Mouse (Mus musculus) limb, embryonic 11.5 days (tissue): ENCODE measurements at regions not wholly inside any gene's neighbourhood (a gene's known extent, or its start where the extent isn't known, plus 50 kb on each side); places are given as distances from the start of the nearest gene placed in this dataset.

Experiments used
- ATAC-seq: fragments of 200-750 bp; cut with Nextera tagmentation; 2 replicates; pipeline ENCODE4 v1.8.0; 2017; ENCODE audit warnings: low read depth; ENCODE audit not compliant: insufficient number of reproducible peaks, low FRiP score, low TSS enrichment
- DNase-seq: peaks from one replicate; pipeline ENCODE4 v3.0.0-alpha.2; 2015; ENCODE audit warnings: low spot score
- H3K27ac ChIP-seq: fragments of 300-500 bp; sonication (generic); replicated peaks from 2 replicates; pipeline ENCODE4 v1.5.1; 2014; ENCODE audit warnings: low read depth, mild to moderate bottlenecking, low read length
- H3K27me3 ChIP-seq: fragments of 300-500 bp; sonication (generic); 2 replicates; pipeline ENCODE4 v1.6.1; 2014; ENCODE audit warnings: mild to moderate bottlenecking, low read length, mixed read lengths; ENCODE audit not compliant: control insufficient read depth, insufficient read depth
- H3K36me3 ChIP-seq: fragments of 300-500 bp; sonication (generic); 2 replicates; pipeline ENCODE4 v1.6.1; 2014; ENCODE audit warnings: mild to moderate bottlenecking, low read length, moderate library complexity, mixed read lengths; ENCODE audit not compliant: control insufficient read depth, insufficient read depth
- H3K4me1 ChIP-seq: fragments of 300-500 bp; sonication (generic); 2 replicates; pipeline ENCODE4 v1.6.1; 2014; ENCODE audit warnings: low read length, mixed read lengths; ENCODE audit not compliant: control insufficient read depth, insufficient read depth
- H3K4me2 ChIP-seq: fragments of 300-500 bp; sonication (generic); 2 replicates; pipeline ENCODE4 v1.6.1; 2014; ENCODE audit warnings: low read depth, mild to moderate bottlenecking, moderate library complexity; ENCODE audit not compliant: severe bottlenecking
- H3K4me3 ChIP-seq: fragments of 300-500 bp; sonication (generic); 2 replicates; pipeline ENCODE4 v1.5.1; 2014; ENCODE audit warnings: low read depth, low read length
- H3K9ac ChIP-seq: fragments of 300-500 bp; sonication (generic); 2 replicates; pipeline ENCODE4 v1.6.1; 2014; ENCODE audit warnings: mild to moderate bottlenecking, low read length
- H3K9me3 ChIP-seq: fragments of 300-500 bp; sonication (generic); 2 replicates; pipeline ENCODE4 v1.6.1; 2016; ENCODE audit warnings: low read length; ENCODE audit not compliant: control insufficient read depth
- WGBS: fragments of 180-500 bp; shearing (Covaris S2); extraction: QIAGEN DNeasy Blood & Tissue Kit; methylation state at CpG from one replicate; pipeline ENCODE4 v1.1.7; 2014; 5-methylcytosine and 5-hydroxymethylcytosine counted together

DNA sequence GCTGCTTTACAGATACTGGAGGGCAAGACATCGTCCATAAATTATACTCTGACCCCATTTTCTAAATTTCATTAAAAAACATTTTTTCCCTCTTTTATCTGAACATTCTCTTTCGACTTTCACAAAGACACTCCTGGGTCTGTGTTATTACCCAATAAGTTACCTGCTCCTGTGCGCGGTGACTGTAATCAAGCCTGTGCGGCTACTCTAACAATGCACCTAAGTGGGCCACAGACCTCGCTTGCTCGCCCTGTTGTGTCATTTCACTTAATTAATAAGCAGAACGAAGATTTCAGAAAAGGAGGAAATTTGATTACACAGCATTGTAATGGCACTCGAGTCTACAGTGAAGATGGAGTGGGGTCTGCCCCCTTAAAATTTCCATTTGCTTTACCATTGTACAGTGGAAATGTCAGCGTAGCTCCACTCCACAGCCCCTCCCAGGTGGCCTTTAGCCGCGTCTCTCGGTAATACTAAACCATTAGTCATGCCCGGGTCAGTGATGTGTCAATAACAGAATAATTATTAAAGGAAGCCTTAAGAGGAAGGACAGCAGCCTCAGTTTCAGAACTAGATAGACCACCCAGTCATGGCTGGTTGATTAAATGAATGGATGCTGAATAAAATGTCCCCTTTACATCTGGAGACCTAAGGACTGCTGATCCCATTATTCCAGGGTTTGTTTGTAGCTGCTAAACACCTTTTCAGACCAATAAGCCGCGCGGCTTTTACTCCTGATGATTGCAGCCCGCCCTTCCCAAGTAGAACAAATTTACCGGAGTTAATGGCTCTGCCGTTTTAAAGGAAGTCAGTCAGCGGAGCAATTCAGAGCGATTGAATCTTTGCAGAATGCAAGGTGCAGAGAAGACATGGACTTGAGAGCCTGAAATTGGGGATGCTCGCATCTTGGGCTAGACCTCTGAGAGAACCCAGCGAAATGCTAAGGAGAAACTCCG lies 194.5 kb upstream of the Creb1 start:
- no peak overlapping the region for H3K27ac ChIP-seq
- ATAC-seq (no peak), DNase-seq (no peak)
- no peak overlapping the region for H3K4me3 ChIP-seq
- WGBS = 68% methylated on average over 25 of the region's 25 CpGs
- H3K36me3 ChIP-seq = no peaks in the 10 kb centered on the region
- no peaks in the 10 kb centered on the region for H3K27me3 ChIP-seq
- no peak overlapping the region for H3K4me2 ChIP-seq
- no peaks in the 10 kb centered on the region for H3K4me1 ChIP-seq
- no peak overlapping the region for H3K9ac ChIP-seq
- H3K9me3 ChIP-seq = no peaks in the 10 kb centered on the region

DNA sequence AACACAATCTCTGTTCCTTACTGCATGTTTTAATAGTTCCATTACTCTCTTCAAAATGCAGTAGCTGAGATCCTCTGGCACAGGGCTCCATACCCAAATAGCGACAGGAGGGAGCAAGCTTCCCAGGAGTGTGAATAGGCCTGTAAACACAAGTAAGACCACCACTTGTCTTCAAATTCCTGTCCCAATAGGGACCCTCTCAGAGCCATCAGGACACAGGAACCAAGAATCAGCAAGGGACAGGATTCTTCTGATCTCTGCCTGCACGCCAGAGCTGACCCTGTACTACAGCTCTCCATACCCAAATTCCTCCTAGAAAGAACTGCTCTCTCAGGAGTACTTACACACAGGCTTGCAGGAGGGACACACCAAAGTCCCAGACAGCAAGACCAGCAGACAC lies 200.9 kb upstream of the Creb1 start:
- no peak for ATAC-seq
- H3K27me3 ChIP-seq = no peaks in the 10 kb centered on the region
- DNase-seq = no peak
- H3K9ac ChIP-seq = no peak overlapping the region
- no peaks in the 10 kb centered on the region for H3K36me3 ChIP-seq
- WGBS = 82% methylated on average over 2 of the region's 2 CpGs
- H3K4me1 ChIP-seq = no peaks in the 10 kb centered on the region
- H3K4me3 ChIP-seq = no peak overlapping the region
- no peak overlapping the region for H3K4me2 ChIP-seq
- H3K9me3 ChIP-seq = no peaks in the 10 kb centered on the region
- H3K27ac ChIP-seq = no peak overlapping the region

DNA sequence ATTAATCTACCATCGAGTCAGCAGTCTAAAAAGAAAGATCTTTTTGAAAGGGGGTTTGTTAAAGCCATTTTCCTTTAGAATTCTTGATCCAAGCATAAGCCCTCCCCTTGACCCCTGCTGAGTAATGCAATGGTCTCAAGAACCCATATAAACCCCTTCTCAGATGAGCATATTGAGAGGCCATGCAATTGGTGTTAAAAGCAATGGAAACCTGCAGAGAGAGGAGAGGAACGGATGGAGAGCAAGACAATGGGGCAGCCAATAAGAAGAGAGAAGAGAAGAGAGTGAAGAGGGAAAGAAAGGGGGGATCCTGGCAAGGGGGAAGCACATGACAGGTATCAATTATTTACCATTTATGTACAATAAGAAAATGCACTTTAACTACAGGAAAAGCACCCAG lies 201.7 kb upstream of the Creb1 start:
- 52% methylated on average over 2 of the region's 2 CpGs for WGBS
- no peak overlapping the region for H3K4me2 ChIP-seq
- ATAC-seq = no peak

DNA sequence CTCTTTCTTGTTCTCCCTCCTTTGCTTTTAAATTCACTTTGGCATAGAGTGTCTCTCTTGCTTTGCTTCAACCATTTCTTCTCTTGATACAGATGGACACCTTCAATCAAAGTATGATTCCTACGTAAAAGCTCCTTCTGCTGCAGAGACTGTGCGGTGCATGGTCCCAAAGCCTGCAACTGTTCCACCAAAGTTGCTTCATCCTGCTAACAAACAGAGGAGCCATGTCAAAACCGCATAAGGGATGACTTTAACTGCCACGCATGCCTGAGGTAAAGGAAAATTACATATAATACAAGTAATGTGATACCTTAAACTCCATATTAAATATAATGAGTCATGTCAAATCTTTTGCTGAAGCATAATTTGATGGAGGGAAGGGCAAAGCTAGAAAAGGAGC lies 200.1 kb upstream of the Klf7 start:
- no peak overlapping the region for H3K4me3 ChIP-seq
- no peak overlapping the region for H3K9ac ChIP-seq
- no peaks in the 10 kb centered on the region for H3K27me3 ChIP-seq
- ATAC-seq (no peak), DNase-seq (no peak)
- 90% methylated on average over 4 of the region's 4 CpGs for WGBS
- no peaks in the 10 kb centered on the region for H3K4me1 ChIP-seq
- H3K9me3 ChIP-seq = no peaks in the 10 kb centered on the region
- no peaks in the 10 kb centered on the region for H3K36me3 ChIP-seq
- no peak overlapping the region for H3K4me2 ChIP-seq
- no peak overlapping the region for H3K27ac ChIP-seq

More for the DNA sequence above, 201.7 kb upstream of the Creb1 start:
- no peaks in the 10 kb centered on the region for H3K27me3 ChIP-seq
- no peaks in the 10 kb centered on the region for H3K4me1 ChIP-seq
- no peak for DNase-seq
- no peak overlapping the region for H3K4me3 ChIP-seq
- no peak overlapping the region for H3K27ac ChIP-seq
- H3K9me3 ChIP-seq = no peaks in the 10 kb centered on the region
- no peak overlapping the region for H3K9ac ChIP-seq
- H3K36me3 ChIP-seq = no peaks in the 10 kb centered on the region

DNA sequence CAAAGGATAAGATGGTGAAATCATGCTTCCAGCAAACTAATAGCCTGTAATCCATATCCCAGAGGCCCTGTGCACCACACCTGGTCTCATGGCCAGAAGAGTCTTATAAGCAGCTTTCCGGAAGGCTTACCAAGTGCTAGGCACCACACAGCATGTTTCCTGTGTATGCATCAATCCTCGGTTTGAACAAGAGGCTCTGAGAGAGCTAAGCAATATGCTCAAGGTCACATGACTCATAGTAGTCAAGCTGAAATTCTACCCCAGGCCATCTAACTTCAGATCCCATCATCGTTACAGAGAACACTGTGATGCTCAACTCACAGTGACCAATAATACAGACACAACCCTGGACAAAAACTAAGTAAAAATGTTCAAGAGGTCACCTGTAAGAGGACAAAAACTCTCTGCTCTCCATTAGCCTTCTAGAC lies 197.1 kb upstream of the Klf7 start:
- no peak overlapping the region for H3K4me3 ChIP-seq
- 75% methylated on average over 3 of the region's 3 CpGs for WGBS
- ATAC-seq = no peak
- H3K9me3 ChIP-seq = no peaks in the 10 kb centered on the region
- H3K27ac ChIP-seq = no peak overlapping the region
- no peak for DNase-seq
- no peak overlapping the region for H3K4me2 ChIP-seq
- no peaks in the 10 kb centered on the region for H3K27me3 ChIP-seq
- H3K36me3 ChIP-seq = no peaks in the 10 kb centered on the region
- H3K9ac ChIP-seq = no peak overlapping the region
- H3K4me1 ChIP-seq = no peaks in the 10 kb centered on the region

DNA sequence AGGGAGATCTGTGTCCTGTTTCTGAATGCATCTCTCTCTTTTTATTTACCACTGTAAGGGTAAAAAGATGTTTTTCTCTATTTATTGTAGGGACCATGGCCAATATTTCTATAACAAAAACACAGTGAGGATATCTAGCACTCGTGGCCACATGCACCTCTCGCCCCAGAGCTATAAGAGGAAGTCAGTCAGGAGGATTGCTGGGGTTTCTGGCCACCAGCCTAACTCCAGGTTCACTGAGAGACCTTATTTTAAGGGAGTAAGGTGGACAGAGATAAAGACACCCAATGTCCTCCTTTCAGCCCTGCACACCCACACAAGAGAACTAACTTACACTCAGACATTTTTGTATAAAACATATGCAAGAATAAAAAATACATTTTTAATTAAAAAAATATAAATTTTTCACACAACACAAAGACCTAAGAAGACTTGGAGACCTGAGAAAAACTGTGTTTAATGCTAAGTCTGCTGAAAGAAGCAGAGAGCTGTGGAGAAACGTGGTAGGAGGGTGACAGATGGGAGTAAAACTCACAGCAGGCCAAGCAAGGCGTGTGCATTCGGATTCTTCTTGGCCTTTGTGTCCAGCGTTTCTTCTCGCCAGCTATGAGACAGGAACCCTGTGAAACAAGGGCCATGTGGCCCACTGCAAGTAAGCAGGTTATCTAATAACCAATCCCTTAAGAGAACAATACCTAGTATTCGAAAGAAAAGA lies 196.5 kb upstream of the Klf7 start:
- no peak for ATAC-seq
- no peaks in the 10 kb centered on the region for H3K36me3 ChIP-seq
- H3K27ac ChIP-seq = no peak overlapping the region
- no peak overlapping the region for H3K9ac ChIP-seq
- H3K4me3 ChIP-seq = no peak overlapping the region
- H3K4me1 ChIP-seq = no peaks in the 10 kb centered on the region
- no peaks in the 10 kb centered on the region for H3K27me3 ChIP-seq
- WGBS = 86% methylated on average over 8 of the region's 8 CpGs
- no peak for DNase-seq
- H3K9me3 ChIP-seq = no peaks in the 10 kb centered on the region
- H3K4me2 ChIP-seq = no peak overlapping the region

DNA sequence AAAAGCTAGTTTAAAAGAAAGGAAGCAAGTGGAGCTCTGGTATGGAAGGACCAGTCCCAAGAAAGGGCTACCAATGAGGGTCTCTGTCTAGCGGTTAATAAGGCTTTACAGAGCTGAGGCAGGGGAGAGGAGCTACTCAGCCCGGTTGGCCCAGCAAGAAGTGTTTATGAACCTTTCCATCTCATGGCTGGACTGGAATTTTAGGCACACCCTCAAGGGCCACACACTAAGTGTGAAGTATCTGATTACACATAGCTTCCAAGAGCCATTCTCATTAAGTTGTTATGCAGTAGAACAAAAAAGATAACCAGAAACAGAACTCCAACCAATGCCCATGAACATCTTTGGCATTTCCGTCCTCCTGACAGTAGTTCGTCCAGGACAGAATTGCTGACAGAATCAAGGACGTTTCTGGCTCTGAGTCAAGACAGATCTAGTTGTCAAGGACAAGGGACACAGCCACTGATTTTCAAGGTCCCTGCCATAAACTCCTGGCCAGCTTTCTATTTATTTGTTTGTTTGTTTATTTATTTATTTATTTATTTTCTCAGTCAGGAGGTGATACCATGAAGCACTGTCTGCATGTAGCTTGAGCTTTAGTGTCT lies 195.1 kb upstream of the Klf7 start:
- H3K27me3 ChIP-seq = no peaks in the 10 kb centered on the region
- H3K9me3 ChIP-seq = no peaks in the 10 kb centered on the region
- no peak overlapping the region for H3K4me2 ChIP-seq
- WGBS = 64% methylated on average over 5 of the region's 5 CpGs
- H3K36me3 ChIP-seq = no peaks in the 10 kb centered on the region
- no peak overlapping the region for H3K4me3 ChIP-seq
- no peak overlapping the region for H3K9ac ChIP-seq
- no peaks in the 10 kb centered on the region for H3K4me1 ChIP-seq
- DNase-seq (no peak), ATAC-seq (no peak)
- no peak overlapping the region for H3K27ac ChIP-seq

DNA sequence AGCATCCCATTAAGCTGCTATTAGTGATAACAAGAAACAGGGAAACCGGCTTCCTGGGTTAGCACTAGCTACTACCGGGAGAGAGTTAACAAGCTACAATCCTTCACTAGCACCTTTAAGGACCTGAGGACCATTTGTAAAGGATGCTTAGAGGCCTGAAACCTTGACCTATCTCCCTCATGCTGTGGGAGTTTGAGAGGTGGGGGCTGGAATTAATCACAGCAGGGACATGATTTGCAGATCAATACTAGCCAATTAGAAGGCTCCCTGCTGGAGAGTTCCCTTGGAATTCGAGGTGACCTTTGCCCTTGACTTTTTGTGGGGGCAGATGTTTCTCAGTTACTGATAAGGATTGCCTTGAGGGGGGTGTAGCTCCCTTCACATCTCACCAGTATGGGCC lies 189.3 kb upstream of the Klf7 start:
- Histone ChIP-seq H3K27me3 (no peaks in the 10 kb centered on the region), H3K36me3 (no peaks in the 10 kb centered on the region), H3K9ac (no peak overlapping the region), H3K4me1 (no peaks in the 10 kb centered on the region), H3K4me2 (no peak overlapping the region), H3K27ac (no peak overlapping the region), H3K4me3 (no peak overlapping the region), H3K9me3 (no peaks in the 10 kb centered on the region)
- ATAC-seq (no peak), DNase-seq (no peak)
- WGBS = 8% methylated on average over 3 of the region's 3 CpGs
